Mouse (Mus musculus): ENCODE measurements around the gene Naaladl1.

Gene Naaladl1

DNA sequence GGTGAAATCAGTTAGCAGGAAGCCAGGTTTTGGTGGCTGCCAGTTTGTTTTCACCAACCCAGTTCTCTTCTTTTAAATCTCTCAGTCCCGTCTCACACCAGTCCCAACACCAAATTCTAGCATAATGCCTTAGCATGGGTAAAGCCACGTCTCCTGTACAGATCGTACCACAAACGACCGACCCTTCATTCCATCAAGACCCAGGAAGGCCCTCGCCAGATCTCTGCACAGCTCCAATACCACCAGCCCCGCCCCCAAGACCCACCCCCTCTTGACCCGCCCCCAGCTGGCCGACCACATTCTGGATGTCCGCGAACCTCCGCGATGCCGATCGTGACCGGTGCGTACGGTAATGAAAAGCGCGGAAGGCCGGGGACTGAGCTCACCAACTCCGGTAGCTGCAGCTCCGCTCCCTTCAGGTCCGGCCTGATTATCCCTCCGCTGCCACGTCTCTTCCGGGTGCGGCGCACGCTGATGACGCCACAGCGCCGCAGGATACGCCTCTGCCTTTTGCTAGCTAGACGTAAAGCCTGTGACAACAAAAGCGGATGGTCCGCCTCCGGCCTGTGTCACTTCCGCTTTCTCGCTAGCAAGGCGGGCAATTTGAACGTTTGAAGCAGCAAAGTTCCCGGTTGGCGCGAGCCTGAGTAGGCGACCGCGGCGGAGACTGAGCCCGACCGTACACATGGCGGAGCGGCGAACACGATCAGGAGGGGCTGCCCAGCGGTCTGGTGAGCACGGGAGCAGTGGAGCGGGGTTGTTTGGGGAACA, 20.9 kb upstream of the Naaladl1 start, which contains the start of the genes Zfpl1 and Cdca5:
TSS of gene Zfpl1 (minus strand) at position 479 of the 771 bp plus-strand sequence.
TSS of gene Cdca5 (plus strand) at position 506 of the 771 bp plus-strand sequence.
- DNase-seq = peak; percentile 98

DNA sequence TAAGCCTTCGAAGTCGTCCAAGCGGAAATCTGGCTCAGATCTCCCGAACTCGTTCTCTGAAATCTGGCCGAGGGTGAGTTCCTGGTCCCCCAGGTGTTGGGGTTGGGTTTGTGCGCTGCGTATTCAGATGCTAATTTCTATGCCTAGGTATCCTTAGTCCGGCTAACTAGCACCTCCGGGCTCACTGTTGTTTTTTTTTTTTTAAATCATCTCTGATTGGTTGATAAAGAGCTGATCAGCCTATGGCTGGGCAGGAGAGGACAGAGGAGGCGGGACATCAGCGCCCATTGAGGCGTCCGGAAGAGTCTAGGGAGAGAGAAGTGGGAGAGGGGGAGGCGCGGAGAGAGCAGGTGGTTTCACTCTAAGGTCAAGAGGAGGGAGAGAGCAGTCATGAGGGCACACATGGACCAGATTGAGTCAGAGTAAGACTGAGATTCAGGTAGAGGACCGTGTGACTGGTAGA, 20.1 kb upstream of the Naaladl1 start:
- DNase-seq = peak; percentile 56 to 76

DNA sequence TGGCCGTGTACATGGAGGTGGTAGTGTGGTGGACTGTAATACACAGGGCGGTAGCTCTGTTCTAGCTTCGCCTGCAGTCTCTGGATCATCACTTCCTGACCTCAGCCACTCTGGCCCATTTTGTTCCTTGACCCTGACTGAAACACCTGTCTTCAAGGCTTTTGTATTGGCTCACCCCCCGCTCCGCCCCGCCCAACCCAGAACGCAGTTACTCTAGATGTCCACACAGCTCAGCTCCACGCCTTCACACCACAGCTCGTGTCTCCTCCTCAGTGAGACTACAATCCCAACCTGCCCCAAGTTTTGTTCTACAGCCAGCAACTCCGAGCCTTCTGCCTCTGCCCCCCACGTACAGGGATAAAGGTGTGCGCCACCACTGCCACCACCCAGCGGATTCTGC, 16.7 kb upstream of the Naaladl1 start:
- no peak for DNase-seq

DNA sequence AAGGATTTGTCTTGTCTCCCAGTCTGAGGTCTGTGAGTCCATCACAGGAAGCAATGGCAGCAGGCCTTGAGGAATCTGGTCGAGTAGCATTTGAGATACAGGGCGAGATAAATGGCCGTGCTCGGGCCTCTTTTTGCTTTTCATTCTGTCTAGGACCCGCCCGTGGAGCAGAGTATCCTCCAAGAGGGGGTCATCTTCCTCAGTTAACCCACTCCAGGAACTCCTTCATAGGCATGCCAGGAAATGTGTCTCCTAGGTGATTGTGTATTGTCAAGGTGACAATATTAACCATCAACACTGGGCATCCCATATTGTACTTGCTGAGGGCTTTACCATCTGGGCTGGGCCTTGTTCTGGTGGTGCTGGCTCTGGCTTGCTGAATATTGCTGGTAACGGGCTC, 11.5 kb upstream of the Naaladl1 start, which contains the start of gene AC131692.1:
TSS of gene AC131692.1 (plus strand) at position 301 of the 400 bp plus-strand sequence.
- DNase-seq = no peak

DNA sequence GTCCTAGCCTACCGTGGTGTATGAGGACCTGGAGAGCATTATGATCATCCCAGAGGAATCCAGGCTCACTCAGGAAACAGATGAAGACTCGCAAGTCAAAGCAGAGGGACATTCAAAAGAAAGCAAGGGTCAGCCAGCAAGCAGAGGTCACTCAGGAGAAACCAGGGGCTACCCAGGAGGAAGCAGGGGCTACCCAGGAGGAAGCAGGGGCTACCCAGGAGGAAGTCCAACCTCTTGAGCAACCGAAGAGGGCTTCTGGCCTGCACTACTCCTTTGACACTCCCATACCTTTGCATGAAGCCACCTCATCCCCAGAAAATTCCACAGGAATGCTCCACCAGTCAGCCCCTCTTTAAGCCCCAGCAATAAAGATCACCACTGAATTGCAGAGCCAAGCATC, 7.7 kb upstream of the Naaladl1 start:
- peak; percentile 27 to 28 for DNase-seq

- DNase-seq = no peak
Measured at GRCm38 (mm10) chr19:6101186-6101585, 4.4 kb upstream of the Naaladl1 start.

- no peak for DNase-seq
Measured at GRCm38 (mm10) chr19:6102169-6102853, 3.3 kb upstream of the Naaladl1 start.

- no peak for DNase-seq
Measured at GRCm38 (mm10) chr19:6104476-6104875, 1.1 kb upstream of the Naaladl1 start.

GRCm38 (mm10) chr19:6113116-6113515, 7.5 kb downstream of the Naaladl1 start:
- DNase-seq = peak; percentile 40 to 61

DNA sequence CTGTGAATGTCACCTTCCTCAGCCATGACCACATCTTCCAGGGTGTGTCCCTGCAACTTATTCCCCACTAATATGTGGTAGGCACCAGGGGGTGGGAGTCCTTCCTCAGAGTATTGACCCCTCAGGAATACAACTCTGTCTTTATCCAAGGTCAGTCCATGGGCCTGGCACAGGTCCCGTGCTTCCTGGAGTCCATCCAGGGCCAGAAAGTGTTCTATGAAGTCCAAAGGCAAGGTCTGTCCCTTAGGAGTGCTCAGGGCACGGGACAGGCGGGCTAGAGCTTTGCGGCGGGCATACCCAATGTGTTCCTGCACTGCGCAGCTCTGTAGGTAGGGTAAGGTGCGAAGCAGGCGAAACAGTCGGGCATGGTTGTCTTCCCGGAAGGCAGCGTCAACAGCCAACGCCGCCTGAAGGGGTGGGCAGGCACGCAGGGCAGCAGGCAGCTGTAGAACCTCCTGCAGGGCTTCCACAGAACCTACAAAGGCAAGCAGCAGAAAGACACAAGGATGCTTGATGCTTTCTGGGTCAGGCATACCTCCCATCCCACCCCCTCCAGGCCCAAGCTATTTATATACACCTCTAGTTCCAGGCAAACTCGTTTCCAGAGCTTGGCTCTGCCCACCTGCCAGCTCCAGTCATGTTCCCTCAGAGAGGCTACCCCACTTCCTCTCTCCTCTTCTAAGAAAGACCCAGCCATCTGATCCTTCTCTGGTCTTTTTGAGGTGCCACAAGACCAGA, 10.7 kb downstream of the Naaladl1 start:
- peak; percentile 49 to 75 for DNase-seq

- no peak for DNase-seq
Measured at GRCm38 (mm10) chr19:6117346-6117985, 11.9 kb downstream of the Naaladl1 start.

GRCm38 (mm10) chr19:6117986-6118676, 12.5 kb downstream of the Naaladl1 start, which contains the start of gene Sac3d1:
Gene Sac3d1 (minus strand): TSS chr19:6118650.
- peak; percentile 92 to 93 for DNase-seq

GRCm38 (mm10) chr19:6118677-6119185, 13.1 kb downstream of the Naaladl1 start:
- no peak for DNase-seq

DNA sequence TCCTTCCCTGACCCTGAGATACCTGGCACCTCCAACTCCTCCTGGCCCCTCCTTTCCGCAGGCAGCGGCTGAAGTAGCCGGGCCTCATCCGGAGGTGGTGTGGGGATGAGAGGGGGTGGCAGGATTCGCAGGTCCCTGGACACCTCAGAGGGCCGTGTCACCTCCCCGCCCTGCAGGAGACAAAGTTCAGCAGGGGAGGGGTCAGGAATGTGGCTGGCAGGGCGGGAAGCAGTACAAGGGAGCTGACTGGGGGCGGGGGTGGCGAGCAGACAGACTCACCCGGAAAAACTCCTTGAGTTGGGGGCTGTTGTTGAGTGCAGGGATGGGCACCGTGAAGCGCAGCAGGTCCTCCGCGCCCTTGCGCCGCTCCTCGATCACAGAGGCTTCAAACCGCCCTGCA, 16.2 kb downstream of the Naaladl1 start:
- peak; percentile 14 to 22 for DNase-seq

GRCm38 (mm10) chr19:6123330-6123729, 17.7 kb downstream of the Naaladl1 start:
- DNase-seq = no peak

DNA sequence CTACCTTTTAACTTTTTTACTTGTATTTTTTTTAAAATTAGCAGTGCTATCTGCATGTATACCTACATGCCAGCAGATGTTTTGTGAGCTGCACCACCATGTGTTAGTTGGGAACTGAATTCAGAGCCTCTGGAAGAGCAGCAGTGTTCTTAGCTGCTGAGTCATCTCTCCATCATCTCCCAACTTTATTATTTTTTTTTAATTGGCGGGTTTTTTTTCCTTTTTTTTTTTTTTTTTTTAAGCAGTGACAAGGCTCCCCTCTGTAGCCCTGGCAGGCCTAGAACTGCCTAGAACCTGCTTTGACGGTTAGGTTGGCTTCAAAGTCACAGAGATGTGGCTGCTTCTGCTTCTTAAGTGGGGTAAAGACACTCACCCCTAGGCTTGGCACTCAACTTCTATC, 19.3 kb downstream of the Naaladl1 start:
- DNase-seq = no peak

DNA sequence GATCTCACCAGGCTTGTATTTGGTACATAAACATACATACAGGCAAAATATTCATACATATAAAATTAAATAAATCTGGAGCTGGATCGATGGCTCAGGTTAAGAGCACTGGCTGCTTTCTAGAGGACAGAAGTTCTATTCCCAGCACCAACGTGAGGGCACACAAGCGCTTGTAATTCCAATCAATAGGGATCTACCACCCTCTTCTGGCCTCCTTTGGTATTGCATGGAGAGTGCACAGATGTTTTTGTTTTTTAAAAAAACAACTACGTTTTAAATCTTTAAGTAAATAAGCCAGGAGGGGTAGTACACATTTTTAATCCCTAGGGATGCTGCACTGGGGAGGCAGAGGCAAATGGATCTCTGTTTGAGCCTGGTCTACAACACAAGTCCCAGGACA, 20.7 kb downstream of the Naaladl1 start:
- DNase-seq = peak; percentile 67 to 80

GRCm38 (mm10) chr19:6126789-6127580, 21.4 kb downstream of the Naaladl1 start:
- DNase-seq = no peak

DNA sequence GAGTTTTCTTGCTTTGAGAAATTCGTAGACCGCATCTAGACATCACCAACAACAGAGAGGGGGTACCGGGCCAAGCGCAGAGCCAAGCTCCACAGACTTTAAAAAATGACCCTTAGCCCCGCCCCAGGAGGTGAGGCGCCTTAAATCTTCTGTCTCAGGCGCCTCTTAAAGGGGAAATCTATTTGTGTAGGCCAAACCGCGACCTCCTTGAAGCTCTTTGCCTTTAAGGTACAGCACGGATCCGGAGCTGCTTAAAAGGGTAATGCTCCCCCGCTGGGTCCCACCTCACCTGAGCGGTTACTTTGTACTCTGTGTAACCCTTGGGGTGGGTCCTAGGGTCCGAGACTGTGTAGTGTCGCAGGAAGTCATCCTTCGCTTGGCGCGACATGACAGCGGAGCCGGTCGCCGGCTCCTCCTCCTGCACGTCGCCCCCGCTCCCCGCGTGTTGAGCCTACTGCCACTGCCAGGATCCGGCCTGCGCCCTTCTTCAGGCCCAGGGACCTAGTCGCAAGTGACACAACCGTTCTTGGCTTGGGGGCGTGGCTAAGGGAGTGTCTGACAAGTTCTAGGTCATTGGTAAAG, 22.3 kb downstream of the Naaladl1 start, which contains the start of gene Snx15:
TSS of gene Snx15 (minus strand) at position 545 of the 582 bp plus-strand sequence.
- peak; percentile 97 to 99 for DNase-seq

All from kidney, postnatal 36 days (tissue).